Mouse (Mus musculus): ENCODE data around the gene Adamts14. TPM values are rescaled to one million over a fixed set of nuclear protein-coding genes. Genes with fewer than 3 reads are reported as not detected.

Gene Adamts14
- polyA plus RNA-seq, 1 experiment from 2014 or later = 1.8 TPM

DNA sequence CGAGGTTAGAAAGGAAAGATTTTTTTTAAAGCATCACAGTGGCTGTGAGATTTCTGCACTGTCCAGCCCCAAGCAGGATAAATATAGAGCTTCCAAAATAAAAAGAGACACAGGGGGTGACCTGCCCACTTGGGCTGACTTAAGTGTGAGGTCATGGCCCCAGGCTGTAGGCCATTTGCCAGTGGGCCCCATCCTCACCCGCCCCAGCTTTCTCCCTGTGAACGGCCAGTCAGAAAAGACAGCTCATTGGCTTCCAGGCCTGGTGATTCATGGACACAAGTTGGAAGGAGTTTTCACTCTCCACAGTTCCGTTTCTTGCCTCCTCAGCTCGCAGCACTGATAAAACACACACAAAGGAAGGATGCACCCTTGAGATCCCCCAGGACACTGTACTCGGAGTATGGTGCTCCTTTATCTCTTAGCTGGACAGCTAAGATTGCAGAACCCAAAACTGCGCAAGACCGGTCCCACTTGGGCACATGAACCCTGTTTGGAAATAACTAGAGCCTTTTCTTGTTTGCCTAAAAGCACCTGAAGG is 1.1 kb downstream of the Adamts14 start:
- no peak overlapping the region for H3K9ac ChIP-seq (replicated peaks; ENCODE audit: low read depth)
- no peak overlapping the region for H3K27ac ChIP-seq (ENCODE audit: low read length)
- 44% methylated on average over 8 of the region's 8 CpGs for WGBS
- no peaks in the 10 kb centered on the region for H3K4me1 ChIP-seq (ENCODE audit: insufficient read depth, low read depth, low read length)
- peak overlapping the region; percentile 90; the same call in 1 of the 2 replicates for H3K4me2 ChIP-seq (replicated peaks; ENCODE audit: low read depth, low read length)
- no peaks in the 10 kb centered on the region for H3K36me3 ChIP-seq (ENCODE audit: insufficient read depth, low read length)
- no peak overlapping the region for H3K4me3 ChIP-seq (ENCODE audit: low read depth, low read length)
- DNase-seq (ENCODE audit: low spot score) (peak; percentile 25), ATAC-seq (no peak)
- no peaks in the 10 kb centered on the region for H3K9me3 ChIP-seq (ENCODE audit: low read length)
- 0 out of 2 replicates have a peak, but pooled peaks cover 5% of the 10 kb centered on the region for H3K27me3 ChIP-seq (replicated peaks; ENCODE audit: insufficient read depth, low read length)
- no peak for TF ChIP-seq EP300 (IDR thresholded peaks at IDR 0.05)
- TF ChIP-seq CTCF (IDR thresholded peaks at IDR 0.05) = no peak

DNA sequence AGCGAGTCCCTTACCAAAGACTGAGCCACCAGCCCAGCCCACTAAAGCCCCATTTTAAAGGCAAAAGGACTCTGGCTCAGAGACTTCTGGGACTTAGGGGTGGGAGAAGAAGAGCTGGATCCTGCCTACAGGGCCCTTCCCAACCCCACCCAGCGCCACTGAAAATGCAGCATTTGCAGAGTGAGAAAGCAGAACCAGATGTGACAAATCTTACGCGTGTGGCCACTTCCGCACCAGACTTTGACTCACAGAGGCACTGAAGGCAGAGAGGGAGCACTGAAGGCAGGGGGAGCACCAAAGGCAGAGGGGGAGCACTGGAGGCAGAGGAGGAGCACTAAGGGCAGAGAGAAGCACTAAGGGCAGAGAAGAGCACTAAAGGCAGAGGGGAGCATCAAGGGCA is 5.9 kb downstream of the Adamts14 start:
- ATAC-seq (no peak), DNase-seq (ENCODE audit: low spot score) (no peak)
- Histone ChIP-seq H3K9ac (replicated peaks; ENCODE audit: low read depth) (no peak overlapping the region), H3K4me2 (replicated peaks; ENCODE audit: low read depth, low read length) (no peak overlapping the region), H3K4me3 (ENCODE audit: low read depth, low read length) (no peak overlapping the region), H3K27me3 (replicated peaks; ENCODE audit: insufficient read depth, low read length) (0 out of 2 replicates have a peak, but pooled peaks cover 5% of the 10 kb centered on the region), H3K9me3 (ENCODE audit: low read length) (no peaks in the 10 kb centered on the region), H3K27ac (ENCODE audit: low read length) (no peak overlapping the region), H3K36me3 (ENCODE audit: insufficient read depth, low read length) (no peaks in the 10 kb centered on the region), H3K4me1 (ENCODE audit: insufficient read depth, low read depth, low read length) (no peaks in the 10 kb centered on the region)
- WGBS = 79% methylated on average over 5 of the region's 5 CpGs
- TF ChIP-seq CTCF (IDR thresholded peaks at IDR 0.05) = no peak
- TF ChIP-seq EP300 (IDR thresholded peaks at IDR 0.05) = no peak

DNA sequence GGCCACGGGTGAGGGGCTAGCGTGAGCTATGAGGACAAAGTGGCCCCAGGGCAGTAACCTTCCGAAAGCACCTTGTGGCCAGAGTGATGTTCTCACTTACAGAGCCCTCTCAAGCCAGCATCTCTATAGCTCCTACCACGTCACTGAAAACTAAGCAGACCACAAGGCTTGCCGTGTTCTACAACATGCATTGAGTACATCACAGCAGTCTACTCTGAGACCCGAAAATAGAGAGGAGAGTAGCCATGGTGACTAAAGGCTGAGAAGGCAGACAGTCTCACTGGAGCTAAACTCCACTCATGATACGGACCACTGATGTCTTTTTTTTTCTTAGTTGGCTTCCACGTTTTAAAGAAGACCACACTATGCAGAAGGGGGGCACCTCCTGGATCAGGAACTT is 9.6 kb downstream of the Adamts14 start:
- DNase-seq (ENCODE audit: low spot score) (no peak), ATAC-seq (no peak)
- H3K36me3 ChIP-seq (ENCODE audit: insufficient read depth, low read length) = no peaks in the 10 kb centered on the region
- TF ChIP-seq EP300 (IDR thresholded peaks at IDR 0.05) (no peak), CTCF (IDR thresholded peaks at IDR 0.05) (no peak)
- H3K4me2 ChIP-seq (replicated peaks; ENCODE audit: low read depth, low read length) = no peak overlapping the region
- H3K27ac ChIP-seq (ENCODE audit: low read length) = no peak overlapping the region
- no peaks in the 10 kb centered on the region for H3K9me3 ChIP-seq (ENCODE audit: low read length)
- WGBS = 77% methylated on average over 8 of the region's 8 CpGs
- H3K9ac ChIP-seq (replicated peaks; ENCODE audit: low read depth) = no peak overlapping the region
- H3K4me1 ChIP-seq (ENCODE audit: insufficient read depth, low read depth, low read length) = no peaks in the 10 kb centered on the region
- H3K27me3 ChIP-seq (replicated peaks; ENCODE audit: insufficient read depth, low read length) = no peaks in the 10 kb centered on the region
- H3K4me3 ChIP-seq (ENCODE audit: low read depth, low read length) = no peak overlapping the region

GRCm38 (mm10) chr10:61261229-61262156 is 11.7 kb downstream of the Adamts14 start:
- WGBS = 48% methylated on average over 13 of the region's 13 CpGs
- H3K27ac ChIP-seq (ENCODE audit: low read length) = no peak overlapping the region
- ATAC-seq (no peak; the same call in 1 of the 2 replicates), DNase-seq (ENCODE audit: low spot score) (no peak)
- no peaks in the 10 kb centered on the region for H3K27me3 ChIP-seq (replicated peaks; ENCODE audit: insufficient read depth, low read length)
- no peak overlapping the region for H3K4me2 ChIP-seq (replicated peaks; ENCODE audit: low read depth, low read length)
- no peak overlapping the region for H3K9ac ChIP-seq (replicated peaks; ENCODE audit: low read depth)
- H3K36me3 ChIP-seq (ENCODE audit: insufficient read depth, low read length) = no peaks in the 10 kb centered on the region
- H3K4me1 ChIP-seq (ENCODE audit: insufficient read depth, low read depth, low read length) = no peaks in the 10 kb centered on the region
- no peak for TF ChIP-seq EP300 (IDR thresholded peaks at IDR 0.05)
- TF ChIP-seq CTCF (IDR thresholded peaks at IDR 0.05) = no peak
- no peak overlapping the region for H3K4me3 ChIP-seq (ENCODE audit: low read depth, low read length)
- no peaks in the 10 kb centered on the region for H3K9me3 ChIP-seq (ENCODE audit: low read length)

DNA sequence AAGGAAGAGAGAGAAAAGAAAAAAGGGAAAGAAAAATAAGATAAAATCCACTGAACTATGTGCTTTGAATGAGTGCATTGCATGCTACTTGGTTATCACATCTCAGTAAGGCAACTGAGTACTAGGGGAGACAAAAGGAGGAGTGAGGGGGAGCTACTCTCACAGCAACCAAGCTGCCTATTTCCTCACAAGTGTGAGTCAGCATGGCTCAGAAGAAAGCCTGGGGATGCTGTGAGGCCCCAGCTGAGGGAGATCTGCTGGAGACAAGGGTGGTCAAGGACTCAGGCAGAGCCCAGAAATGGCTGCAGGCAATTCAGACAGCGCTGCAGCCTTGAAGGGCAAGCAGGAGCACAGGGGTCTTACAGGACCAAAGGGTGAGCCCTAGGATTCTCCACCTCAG is 15.1 kb downstream of the Adamts14 start:
- ATAC-seq = no peak

DNA sequence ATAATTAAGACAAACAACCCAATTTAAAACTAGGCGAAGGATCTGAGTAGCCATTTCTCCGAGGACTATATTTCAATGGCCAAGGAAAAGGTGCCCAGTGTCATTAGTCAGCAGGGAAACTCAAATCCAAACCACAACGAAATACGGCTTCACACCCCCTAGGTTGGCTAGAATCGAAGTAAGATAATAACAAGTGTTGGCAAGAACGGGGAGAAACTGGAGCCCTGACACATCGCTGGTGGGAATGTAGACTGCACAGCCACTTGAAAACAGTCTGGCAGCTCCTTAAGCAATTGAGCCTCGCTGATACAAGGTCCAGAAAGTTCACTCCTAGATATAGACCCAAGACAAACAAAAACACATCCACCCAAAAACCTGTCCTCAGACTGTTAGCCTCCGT is 16.6 kb downstream of the Adamts14 start:
- H3K9me3 ChIP-seq (ENCODE audit: low read length) = no peaks in the 10 kb centered on the region
- no peak overlapping the region for H3K4me3 ChIP-seq (ENCODE audit: low read depth, low read length)
- no peaks in the 10 kb centered on the region for H3K4me1 ChIP-seq (ENCODE audit: insufficient read depth, low read depth, low read length)
- no peak overlapping the region for H3K9ac ChIP-seq (replicated peaks; ENCODE audit: low read depth)
- DNase-seq (ENCODE audit: low spot score) = no peak
- ATAC-seq = no peak
- no peak overlapping the region for H3K4me2 ChIP-seq (replicated peaks; ENCODE audit: low read depth, low read length)
- WGBS = 80% methylated on average over 9 of the region's 9 CpGs
- no peak for TF ChIP-seq EP300 (IDR thresholded peaks at IDR 0.05)
- TF ChIP-seq CTCF (IDR thresholded peaks at IDR 0.05) = no peak
- no peaks in the 10 kb centered on the region for H3K27me3 ChIP-seq (replicated peaks; ENCODE audit: insufficient read depth, low read length)
- H3K27ac ChIP-seq (ENCODE audit: low read length) = no peak overlapping the region
- no peaks in the 10 kb centered on the region for H3K36me3 ChIP-seq (ENCODE audit: insufficient read depth, low read length)

More for the DNA sequence above, 15.1 kb downstream of the Adamts14 start:
- Histone ChIP-seq H3K4me2 (replicated peaks; ENCODE audit: low read depth, low read length) (no peak overlapping the region), H3K27me3 (replicated peaks; ENCODE audit: insufficient read depth, low read length) (no peaks in the 10 kb centered on the region), H3K9me3 (ENCODE audit: low read length) (no peaks in the 10 kb centered on the region), H3K36me3 (ENCODE audit: insufficient read depth, low read length) (no peaks in the 10 kb centered on the region), H3K4me1 (ENCODE audit: insufficient read depth, low read depth, low read length) (no peaks in the 10 kb centered on the region), H3K27ac (ENCODE audit: low read length) (no peak overlapping the region), H3K9ac (replicated peaks; ENCODE audit: low read depth) (no peak overlapping the region), H3K4me3 (ENCODE audit: low read depth, low read length) (no peak overlapping the region)
- DNase-seq (ENCODE audit: low spot score) = no peak
- WGBS = 69% methylated on average over 1 of the region's 1 CpGs
- TF ChIP-seq EP300 (IDR thresholded peaks at IDR 0.05) = no peak
- no peak for TF ChIP-seq CTCF (IDR thresholded peaks at IDR 0.05)
